Mouse (Mus musculus) left cerebral cortex, postnatal 25 days (tissue): Measurements from ENCODE around the gene Kctd15. TPM values are rescaled to one million over a fixed set of nuclear protein-coding genes. Genes with fewer than 3 reads are reported as not detected.
A peak's percentile ranks its signal among the peaks of the same experiment; 100 is the strongest.

ENCODE experiments used
- DNase-seq, 2 experiments: peaks; one replicate each; pipeline ENCODE4 v3.0.0; 2022; ENCODE audit warnings: low spot score in 2 of 2, mixed read lengths in 1 of 2
- intact Hi-C: fragments of 180-260 bp; cut with DNase I; formaldehyde crosslinking; loops from one replicate; pipeline ENCODE4 v1.15.1; 2025
- total RNA-seq, 2 experiments: library from RNA; stranded (reverse); gene quantifications; 2 replicates each; pipeline ENCODE4 v1.2.3; 2021

Kctd15 gene
- total RNA-seq, 2 experiments from 2014 or later, result 14.6 TPM

DNA sequence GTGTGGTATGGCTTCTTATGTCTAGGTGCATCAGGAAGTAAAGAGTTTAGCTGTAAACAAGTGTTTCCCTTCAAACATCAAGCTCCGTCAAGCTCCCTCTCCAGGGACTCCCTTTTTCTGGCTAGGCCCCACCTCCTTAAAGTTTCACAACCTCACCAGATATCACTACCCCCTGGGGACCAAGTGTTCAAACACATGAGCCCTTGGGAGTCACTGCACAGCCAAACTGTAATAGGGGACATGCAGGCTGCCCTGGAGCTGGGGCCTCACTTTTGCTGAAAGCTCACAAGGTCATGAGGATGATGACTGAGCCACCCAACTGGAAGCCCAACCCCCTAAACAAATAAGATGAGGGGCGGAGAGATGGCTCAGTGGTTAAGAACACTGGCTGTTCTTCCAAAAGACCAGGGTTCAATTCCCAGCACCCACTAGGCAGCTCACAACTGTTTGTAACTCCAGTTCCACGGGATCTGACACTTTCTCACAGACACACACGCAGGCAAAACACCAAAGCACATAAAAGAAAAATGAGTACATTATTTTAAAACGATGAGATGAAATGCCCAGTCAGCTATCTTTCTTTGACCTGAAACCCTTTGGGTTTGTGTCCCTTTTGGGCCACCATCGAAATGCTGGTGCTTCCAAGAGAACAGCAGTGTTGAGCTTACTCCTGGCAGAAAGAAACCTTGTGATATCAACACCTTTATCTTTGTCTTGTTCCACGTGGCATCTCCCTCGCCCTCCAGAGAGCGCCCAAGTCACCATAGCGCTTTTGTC lies 23.4 kb downstream of the Kctd15 start:
- DNase-seq, result no peak
- intact Hi-C loops, result no loop called here

DNA sequence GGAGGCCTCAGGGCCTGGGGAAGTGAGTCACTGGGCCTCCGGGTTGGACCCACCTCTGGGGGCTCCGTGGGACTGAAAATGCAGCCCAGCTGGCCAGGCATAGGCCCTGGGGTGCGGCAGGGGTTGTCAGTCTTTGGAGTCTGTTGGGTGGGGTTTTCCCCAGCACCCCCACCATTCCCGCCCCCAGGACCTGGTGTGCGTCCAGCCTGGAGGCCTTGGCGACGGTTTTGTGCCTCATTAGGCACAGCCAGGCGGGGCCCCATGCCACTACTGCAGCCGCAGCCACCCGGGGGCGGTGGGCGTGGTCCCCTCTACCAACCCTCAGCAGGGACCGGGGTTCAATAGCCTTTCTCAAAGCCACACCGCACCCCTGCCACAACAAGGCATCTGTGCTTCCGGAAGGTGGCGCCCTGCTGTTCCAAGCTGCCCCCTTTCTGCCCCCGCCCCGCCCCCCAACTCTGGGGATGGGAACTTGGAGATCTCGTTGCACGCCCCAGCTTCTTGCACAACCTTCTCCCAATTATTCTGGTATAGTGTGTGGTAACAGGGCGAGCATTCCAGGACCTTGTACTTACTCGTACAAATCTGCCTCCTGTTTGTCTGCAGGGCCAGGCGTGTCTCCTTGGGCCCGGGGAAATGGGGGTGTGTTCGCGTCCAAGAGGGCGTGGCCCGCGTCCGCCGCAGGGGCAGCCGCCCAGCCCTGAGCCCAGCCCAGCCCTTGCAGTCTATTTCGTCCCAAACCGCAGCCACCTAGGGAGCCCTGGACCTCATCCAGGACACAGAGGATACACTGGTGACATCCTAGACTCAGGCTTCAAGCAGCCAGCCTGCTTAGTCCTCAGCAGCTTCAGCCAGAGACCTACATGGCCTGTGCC lies 26.1 kb downstream of the Kctd15 start:
- intact Hi-C loops, result no loop called here
- DNase-seq, result peak in 1 of 2 experiments; percentile 31

DNA sequence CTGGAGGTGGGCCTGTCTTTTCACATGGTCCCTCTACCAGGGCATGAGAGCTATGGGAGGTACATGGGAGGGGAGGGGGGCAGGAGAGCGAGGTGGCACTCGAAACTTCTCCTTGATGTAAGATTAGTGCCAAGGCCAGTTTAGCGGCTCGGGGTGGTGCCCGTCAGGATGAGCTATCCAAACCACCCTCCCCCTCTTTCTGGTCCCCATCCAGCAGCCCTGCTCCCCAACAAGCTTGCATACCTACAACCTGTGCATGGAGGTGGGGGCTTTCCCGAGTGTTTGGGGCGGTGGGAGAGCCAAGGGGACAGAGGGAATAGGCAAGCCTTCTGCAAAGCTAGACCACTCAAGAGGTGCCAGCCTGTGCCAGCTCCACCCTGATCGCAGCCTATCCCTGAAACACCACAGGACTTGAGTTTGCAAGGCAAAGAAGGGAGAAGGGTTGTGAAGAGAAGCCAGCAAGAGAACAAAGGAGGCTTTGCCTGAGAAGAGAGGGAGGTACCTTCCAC lies 26.8 kb downstream of the Kctd15 start:
- intact Hi-C loops, result no loop called here
- no peak for DNase-seq

DNA sequence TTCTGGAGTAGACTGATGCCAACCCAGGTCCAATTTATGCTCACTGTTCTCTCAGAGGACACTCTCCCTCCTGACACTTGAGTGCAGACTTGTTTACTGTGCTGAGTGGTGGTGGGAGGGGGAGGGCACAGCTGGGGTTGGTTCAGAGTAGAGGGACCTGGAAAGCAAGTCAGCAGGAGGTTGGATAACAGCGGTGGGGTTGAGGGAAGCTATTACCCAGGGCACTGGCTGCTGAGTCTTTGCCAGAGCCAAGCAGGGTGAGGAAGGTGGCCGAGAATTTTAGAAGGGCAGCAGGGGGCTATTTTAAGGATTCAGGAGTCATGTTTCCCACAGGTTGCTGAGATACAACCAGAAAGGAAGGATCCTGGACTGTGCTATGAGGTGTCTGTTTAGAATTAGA lies 36.1 kb downstream of the Kctd15 start:
- DNase-seq, result no peak
- intact Hi-C loops, result no loop called here

DNA sequence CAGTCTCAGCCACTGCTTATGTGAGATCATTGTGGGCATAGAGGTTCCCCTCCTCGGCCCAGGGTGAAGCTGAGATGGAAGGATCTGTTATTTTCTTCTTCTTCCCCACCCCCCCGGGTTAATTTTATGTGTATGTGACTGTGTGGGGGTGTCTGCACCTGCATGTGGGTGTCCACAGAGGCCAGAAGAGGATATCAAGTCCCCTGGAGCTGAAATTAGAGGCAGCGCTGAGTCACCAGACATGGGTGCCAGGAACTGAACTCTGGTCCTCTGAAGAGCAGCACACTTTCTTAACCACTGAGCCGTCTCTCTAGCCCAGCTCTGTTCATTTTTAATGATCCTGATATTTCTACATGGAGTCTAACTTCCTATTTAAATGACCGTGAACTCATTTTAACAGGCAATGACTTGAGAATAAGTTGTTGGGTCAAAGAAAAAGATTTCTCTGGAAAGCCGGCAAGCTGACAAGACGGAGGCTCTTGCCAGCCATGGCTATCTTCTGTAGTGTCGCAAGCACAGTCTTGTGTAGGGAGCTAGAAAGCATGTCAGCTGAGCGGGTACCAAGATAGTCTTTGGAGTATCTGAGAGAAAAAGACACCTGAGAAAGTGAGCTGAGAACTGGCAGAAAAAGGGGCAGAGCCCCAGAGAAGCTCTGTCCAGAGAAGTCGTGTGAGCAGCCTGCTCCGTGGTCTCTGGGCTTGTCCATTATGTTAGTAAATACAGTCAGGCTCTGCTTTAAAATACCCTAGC lies 38.2 kb downstream of the Kctd15 start:
- intact Hi-C loops, result no loop called here
- DNase-seq, result no peak

DNA sequence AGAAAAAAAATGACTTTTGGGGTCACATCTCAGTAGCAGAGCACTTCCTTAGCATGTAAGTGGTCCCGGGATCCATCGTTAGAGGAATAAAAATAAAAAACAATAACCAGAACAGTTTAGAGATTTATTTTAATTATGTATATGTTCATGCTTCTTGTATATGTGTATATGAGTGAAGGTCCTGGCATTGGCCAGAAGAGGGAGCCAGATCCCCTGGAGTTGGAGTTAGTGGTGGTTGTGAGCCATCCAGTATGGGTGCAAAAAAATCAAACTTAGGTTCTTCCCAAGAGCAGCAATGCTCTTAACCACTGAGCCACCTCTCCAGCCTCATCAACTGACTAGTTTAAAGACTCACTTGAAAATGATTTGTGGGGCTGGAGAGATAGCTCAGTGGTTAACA lies 40.3 kb downstream of the Kctd15 start:
- intact Hi-C loops, result no loop called here
- no peak for DNase-seq

DNA sequence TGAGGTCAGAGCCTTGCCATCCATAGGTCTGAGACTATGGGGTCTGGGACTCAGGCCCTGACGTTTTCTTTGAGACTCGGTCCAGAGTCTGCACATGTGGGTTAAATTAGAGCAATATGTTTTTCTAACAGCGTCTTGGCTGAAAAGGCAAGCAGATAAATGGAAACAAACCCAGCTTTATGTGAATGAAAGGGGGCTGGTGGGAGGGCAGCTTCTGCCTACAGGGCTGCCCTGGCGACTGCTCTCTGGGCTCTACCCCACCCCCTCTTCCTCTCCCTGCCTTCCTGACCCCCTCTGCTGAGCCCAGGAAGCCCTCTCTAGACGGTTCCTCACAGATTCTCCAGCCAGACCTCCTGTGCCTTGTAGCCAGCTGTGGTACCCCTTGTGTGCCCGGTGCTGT lies 46.1 kb downstream of the Kctd15 start:
- intact Hi-C loops, result no loop called here

DNA sequence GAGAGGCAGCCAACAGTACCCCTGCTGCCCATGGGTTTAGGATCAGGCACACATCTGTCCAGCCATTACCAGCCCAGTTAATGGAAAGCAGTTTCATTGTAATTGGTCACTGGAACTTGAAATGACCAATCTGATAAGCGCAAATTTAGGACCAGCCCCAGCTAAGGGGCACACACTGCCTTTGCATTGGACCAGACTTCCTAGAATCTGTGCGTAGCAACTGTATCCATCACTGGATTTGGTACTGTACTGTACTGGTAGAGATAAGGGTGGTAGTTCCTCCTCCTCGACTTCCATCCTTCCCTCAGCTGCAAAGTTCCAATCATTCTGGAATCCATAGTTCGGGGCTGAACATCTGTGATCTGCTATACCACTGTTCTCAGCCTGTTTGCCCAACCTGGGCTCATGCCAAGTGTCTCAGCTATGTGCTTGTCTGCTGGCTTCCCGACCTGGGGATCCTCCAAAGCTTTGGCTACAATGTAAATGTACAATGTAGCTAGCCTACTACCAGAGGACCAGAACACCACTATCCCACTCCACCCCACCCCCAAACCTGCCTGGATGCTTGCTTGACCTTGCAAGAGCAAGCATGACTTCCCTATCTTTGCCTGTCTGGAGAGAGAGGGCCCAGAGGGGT lies 49.1 kb downstream of the Kctd15 start:
- DNase-seq, result no peak
- intact Hi-C loops, result no loop called here

More for the DNA sequence above, 46.1 kb downstream of the Kctd15 start:
- DNase-seq, result no peak

DNA sequence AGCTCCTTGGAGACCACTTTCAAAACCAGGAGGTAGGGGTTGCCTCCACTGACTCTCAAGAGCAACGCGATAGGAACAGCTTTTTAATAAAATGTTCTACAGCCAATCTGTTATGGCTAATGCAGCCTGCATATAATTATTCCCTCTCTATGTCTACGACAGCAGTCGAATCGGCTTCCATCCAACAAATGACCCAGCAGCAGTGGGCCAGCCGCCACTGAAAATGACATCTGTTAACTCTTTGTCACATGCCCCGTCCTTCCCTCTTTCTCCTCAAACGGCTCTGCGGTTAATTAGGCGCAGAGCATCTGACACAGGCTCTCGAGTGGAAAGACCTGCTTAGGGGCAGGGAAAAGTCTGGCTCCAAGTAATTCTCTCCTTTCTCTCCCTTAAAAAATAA lies 49.8 kb downstream of the Kctd15 start:
- intact Hi-C loops, result no loop called here
- DNase-seq, result no peak

DNA sequence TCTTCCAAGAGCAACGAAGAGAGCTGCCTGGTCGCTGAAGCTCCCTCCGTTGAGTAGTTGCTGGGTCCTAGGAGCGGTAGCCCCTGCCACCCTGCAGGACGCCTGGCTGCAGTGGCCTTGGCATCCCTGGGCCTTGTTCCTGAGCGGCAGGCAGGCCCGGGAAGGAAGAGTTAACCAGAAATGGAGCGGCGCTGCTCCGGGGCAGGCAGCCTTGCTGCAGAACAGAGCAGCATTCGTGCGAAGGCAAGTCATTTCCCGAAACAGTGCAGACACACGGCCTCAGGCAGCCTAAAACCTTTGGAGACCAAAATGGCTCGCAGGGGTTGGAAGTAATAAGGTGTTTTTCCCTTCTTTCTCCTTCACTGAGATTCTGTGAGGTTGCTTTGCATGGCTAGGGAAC lies 50.5 kb downstream of the Kctd15 start:
- no peak for DNase-seq

DNA sequence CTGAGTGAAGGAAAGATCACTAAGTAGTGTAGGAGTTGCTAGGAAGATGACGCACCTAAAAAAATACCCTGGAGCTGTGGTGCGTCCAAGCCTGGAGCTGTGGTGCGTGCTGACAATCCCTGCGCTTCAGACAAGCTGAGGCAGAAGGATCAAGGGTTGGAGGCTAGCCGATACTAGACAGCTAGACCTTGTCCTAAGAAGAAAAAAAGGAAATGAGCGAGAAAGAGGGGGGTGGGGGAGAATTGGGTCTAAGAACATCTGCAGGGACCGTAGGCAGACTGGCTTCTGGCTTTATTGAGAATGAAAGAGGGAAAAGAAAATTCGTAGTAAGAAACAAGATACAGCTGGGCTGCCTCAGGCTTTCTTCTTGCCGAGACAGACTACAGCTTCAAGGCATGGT lies 58.0 kb downstream of the Kctd15 start:
- intact Hi-C loops, result no loop called here
- DNase-seq, result no peak

More for the DNA sequence above, 50.5 kb downstream of the Kctd15 start:
- intact Hi-C loops, result no loop called here

DNA sequence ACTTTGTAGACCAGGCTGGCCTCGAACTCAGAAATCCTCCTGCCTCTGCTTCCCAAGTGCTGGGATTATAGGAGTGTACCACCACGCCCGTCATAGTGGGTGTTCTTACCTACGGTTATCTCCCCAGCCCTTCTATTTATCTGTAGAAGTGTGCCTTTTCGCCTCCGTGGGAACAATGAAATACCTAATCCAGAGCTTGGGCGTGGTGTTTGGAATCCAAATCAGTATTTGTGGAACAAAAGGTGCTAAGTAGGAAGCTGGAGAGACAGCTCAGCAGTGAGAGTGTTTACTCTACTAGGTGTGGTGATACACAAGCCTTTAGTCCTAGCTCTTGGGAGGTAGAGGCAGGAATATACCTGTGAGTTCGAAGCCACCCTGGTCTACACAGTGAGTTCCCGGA lies 58.5 kb downstream of the Kctd15 start:
- intact Hi-C loops, result no loop called here
- no peak for DNase-seq

DNA sequence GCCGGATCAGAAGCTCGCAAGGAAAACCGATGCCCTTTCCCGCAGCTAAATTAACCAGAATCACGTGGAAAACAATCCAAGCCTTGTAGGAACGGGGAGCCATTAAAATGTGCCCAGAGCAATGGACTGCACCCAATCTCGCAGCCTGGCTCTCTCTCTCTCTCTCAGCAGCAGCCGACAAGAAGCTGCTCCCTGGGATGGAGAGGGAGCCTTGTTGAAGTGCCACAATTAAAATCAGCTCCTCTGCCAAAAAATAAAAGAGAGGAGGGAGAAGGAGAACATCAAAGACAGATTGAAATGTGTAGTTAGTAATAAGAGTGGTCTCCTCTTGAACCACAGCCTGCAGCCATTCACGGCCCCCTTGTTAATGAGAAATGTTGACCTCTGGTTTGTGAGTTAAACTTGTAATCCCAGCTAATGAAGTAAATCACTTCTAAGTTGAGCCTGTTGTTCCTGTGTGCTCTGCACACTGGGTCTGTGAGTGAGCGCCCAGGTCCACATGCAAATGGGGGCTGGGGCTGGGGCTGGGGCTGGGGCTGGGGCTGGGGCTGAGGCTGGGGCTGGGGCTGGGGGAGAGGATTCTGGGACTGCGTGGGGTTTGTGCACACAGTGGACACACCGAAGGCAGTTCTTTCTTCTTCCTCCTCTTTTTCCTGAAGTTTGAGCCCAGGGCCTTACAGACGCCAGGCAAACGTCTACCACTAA lies 59.8 kb downstream of the Kctd15 start:
- peak in 1 of 2 experiments; percentile 11 for DNase-seq
- intact Hi-C loops, result no loop called here

DNA sequence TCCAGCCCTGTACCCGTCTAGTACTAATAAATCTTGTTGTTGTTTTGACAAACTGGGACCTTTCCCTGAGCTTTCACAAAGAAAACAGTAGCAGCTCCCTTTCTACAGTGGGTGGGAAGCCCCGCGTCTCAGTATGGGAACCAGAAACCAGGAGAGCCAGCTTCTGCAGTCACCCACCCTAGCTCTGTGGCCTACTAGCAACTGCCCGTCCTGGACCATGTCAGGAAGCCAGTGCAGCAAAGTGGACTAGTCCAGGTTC lies 61.3 kb downstream of the Kctd15 start:
- intact Hi-C loops, result no loop called here
- DNase-seq, result no peak

DNA sequence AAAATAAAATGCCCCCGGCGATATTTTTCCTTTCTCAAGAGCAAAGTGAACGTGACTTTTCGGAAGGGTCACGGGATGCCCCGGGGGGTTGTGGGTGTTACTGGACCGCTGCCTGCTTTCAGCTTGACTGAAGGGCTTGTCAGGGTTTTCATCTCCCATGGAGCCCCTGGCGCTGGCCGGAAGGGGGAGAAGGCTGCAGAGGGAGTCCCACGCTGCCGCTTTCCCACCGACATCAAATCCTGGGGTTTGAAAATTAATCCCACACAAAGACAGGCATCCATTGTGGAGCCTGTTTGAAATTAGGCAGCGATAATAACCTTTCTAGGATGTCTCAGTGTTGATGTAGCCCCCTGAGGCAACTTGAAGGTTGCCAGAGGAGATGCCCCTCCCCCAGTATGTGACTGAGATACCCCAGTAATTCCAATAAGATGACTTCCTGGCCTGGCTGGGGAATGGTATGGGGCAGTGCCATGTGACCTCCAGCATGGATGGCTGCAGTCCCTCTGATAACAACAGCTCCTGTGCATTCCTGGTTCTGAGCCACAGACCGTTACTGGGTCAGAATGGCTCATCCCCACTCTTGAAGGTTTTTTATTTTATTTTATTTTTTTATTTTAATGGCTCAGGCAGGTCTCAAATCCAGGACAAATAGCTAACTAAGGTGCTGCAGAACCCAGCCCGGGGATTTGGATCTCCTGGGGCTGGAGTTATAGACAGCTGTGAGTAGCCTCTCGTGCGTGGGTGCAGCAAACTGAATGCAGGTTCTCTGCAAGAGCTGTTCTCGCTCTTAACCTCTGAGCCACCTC lies 61.8 kb downstream of the Kctd15 start:
- peak in 1 of 2 experiments; percentile 20 for DNase-seq
- intact Hi-C loops, result loop anchor here (5.0 kb wide), 1 partner anchor 58 kb away; no protein-coding TSS in a partner anchor

DNA sequence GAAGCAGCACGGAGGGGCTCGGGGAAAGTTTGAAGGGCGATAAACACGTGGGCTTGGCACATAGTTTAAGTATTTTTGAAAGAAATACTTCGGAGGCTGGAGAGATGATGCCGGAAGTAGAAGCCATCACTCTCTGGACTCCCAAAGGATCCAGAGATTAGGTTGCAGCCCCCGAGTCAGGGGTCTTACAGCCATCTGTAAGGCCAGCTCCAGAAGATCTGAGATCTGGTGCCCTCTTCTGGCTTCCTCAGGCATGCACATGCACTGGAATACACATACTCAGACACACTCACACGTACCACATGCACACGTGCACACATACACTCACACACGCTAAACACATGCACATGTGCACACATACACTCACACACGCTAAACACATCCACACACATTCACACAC lies 65.8 kb downstream of the Kctd15 start:
- intact Hi-C loops, result loop anchor here (5.0 kb wide), 1 partner anchor 62 kb away; no protein-coding TSS in a partner anchor
- DNase-seq, result no peak
